Mouse (Mus musculus) ES-Bruce4 (cell line): ENCODE data around the gene Gtse1. TPM values are rescaled to one million over a fixed set of nuclear protein-coding genes. Genes with fewer than 3 reads are reported as not detected.

ENCODE experiments used
- H3K27ac ChIP-seq: 2 replicates; pipeline ENCODE4 v1.5.1; 2012; ENCODE audit warnings: low read length, inconsistent platforms; ENCODE audit not compliant: insufficient read depth
- H3K27me3 ChIP-seq: 2 replicates; pipeline ENCODE4 v1.6.1; 2012; ENCODE audit warnings: mild to moderate bottlenecking, low read length, inconsistent platforms; ENCODE audit not compliant: control insufficient read depth, poor library complexity, insufficient read depth, severe bottlenecking
- H3K36me3 ChIP-seq: 2 replicates; pipeline ENCODE4 v1.6.1; 2012; ENCODE audit warnings: inconsistent platforms, mild to moderate bottlenecking, low read length, moderate library complexity; ENCODE audit not compliant: control insufficient read depth, poor library complexity, insufficient read depth, severe bottlenecking
- H3K4me1 ChIP-seq: one replicate; pipeline ENCODE4 v1.8.1; 2011; ENCODE audit warnings: low read length; ENCODE audit not compliant: control insufficient read depth, insufficient read depth
- H3K4me3 ChIP-seq: 2 replicates; pipeline ENCODE4 v1.5.1; 2011; ENCODE audit warnings: low read depth, mild to moderate bottlenecking, low read length
- H3K9ac ChIP-seq: 2 replicates; pipeline ENCODE4 v1.6.1; 2012; ENCODE audit warnings: low read depth, mild to moderate bottlenecking, inconsistent platforms; ENCODE audit not compliant: poor library complexity, severe bottlenecking
- H3K9me3 ChIP-seq: replicated peaks from 2 replicates; pipeline ENCODE4 v1.6.1; 2012; ENCODE audit warnings: mild to moderate bottlenecking, low read length, inconsistent platforms; ENCODE audit not compliant: control insufficient read depth, poor library complexity, insufficient read depth, severe bottlenecking
- CTCF ChIP-seq: IDR thresholded peaks from one replicate; pipeline ENCODE4 v1.8.1; 2011; ENCODE audit warnings: low read depth, low read length
- EP300 ChIP-seq: IDR thresholded peaks from 2 replicates; pipeline ENCODE4 v1.6.1; 2011; ENCODE audit warnings: low read depth, low read length; ENCODE audit not compliant: insufficient read depth
- POLR2A ChIP-seq: IDR thresholded peaks from one replicate; pipeline ENCODE4 v1.8.1; 2011; ENCODE audit warnings: low read length; ENCODE audit not compliant: insufficient read depth
- polyA plus RNA-seq: library from polyadenylated mRNA; stranded (reverse); fragments of >200 nt; gene quantifications from 2 replicates; pipeline ENCODE4 v1.2.4, GENCODE M21; 2011; ENCODE audit warnings: low read depth; ENCODE audit not compliant: missing spikeins, insufficient read depth, insufficient read length

Gene Gtse1
- polyA plus RNA-seq, 1 experiment = 134 TPM

GRCm38 (mm10) chr15:85879498-85879895, 20.0 kb downstream of the Gtse1 start:
- peak overlapping the region; percentile 69 for H3K9ac ChIP-seq
- peaks cover 23% of the 10 kb centered on the region for H3K36me3 ChIP-seq
- H3K4me3 ChIP-seq = peak overlapping the region; percentile 66
- no peaks in the 10 kb centered on the region for H3K27me3 ChIP-seq
- no peaks in the 10 kb centered on the region for H3K9me3 ChIP-seq
- no peak for TF ChIP-seq CTCF
- no peak for TF ChIP-seq POLR2A
- TF ChIP-seq EP300 = no peak
- H3K4me1 ChIP-seq = no peaks in the 10 kb centered on the region
- no peak overlapping the region for H3K27ac ChIP-seq

DNA sequence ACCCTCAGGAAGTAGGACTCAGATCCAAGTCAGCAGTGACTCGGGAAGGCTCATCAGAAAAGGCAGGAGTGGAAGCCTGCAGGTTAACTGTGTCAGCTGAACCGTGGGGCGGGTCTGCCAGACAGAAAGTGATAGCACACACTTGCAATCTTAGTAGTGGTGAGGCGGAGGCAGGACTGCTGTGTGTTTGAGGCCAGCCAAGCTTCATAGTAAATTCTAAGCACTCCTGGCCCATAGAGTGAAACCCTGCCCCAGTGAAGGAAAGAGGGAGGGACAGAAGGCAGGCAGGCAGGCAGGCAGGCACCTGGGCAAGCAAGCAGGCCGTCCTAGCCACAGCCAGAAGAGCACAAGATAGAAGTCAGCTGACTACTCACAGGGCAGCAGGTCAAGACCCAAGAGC, 26.1 kb downstream of the Gtse1 start:
- TF ChIP-seq EP300 = no peak
- no peaks in the 10 kb centered on the region for H3K27me3 ChIP-seq
- no peaks in the 10 kb centered on the region for H3K9me3 ChIP-seq
- H3K4me3 ChIP-seq = no peak overlapping the region
- no peak overlapping the region for H3K27ac ChIP-seq
- no peaks in the 10 kb centered on the region for H3K36me3 ChIP-seq
- no peaks in the 10 kb centered on the region for H3K4me1 ChIP-seq
- H3K9ac ChIP-seq = no peak overlapping the region

- TF ChIP-seq POLR2A (no peak), CTCF (no peak), EP300 (no peak)
- Histone ChIP-seq H3K9me3 (no peaks in the 10 kb centered on the region), H3K4me1 (no peaks in the 10 kb centered on the region), H3K4me3 (no peak overlapping the region), H3K9ac (no peak overlapping the region), H3K27ac (no peak overlapping the region), H3K36me3 (no peaks in the 10 kb centered on the region; the same call in 1 of the 2 replicates), H3K27me3 (no peaks in the 10 kb centered on the region)
These were observed 29.7 kb downstream of the Gtse1 start for GRCm38 (mm10) chr15:85889235-85889634.

DNA sequence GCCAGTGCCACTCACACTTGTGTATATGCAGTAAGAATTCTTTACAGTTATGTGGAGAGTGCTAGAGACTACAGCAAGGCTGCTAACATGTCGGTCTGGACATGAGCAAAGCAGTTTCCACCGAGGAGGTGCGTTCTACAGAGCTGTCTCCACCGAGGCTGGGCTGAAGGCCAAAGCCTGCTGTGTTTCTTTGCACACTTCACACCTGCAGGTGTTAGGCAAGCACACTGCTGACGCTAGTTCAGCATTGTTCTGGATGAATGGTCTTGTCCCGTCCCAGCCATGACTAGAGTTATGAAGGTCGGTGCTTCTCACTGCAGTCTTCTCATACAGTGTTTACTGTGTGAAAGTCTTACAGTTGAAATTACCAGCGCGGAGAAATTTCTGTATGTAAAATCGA, 32.4 kb downstream of the Gtse1 start:
- H3K27ac ChIP-seq = no peak overlapping the region
- H3K36me3 ChIP-seq = no peaks in the 10 kb centered on the region; the same call in 1 of the 2 replicates
- H3K9ac ChIP-seq = no peak overlapping the region
- no peak for TF ChIP-seq EP300
- no peak for TF ChIP-seq CTCF
- no peak for TF ChIP-seq POLR2A
- no peaks in the 10 kb centered on the region for H3K4me1 ChIP-seq
- no peak overlapping the region for H3K4me3 ChIP-seq
- H3K27me3 ChIP-seq = no peaks in the 10 kb centered on the region
- no peaks in the 10 kb centered on the region for H3K9me3 ChIP-seq

DNA sequence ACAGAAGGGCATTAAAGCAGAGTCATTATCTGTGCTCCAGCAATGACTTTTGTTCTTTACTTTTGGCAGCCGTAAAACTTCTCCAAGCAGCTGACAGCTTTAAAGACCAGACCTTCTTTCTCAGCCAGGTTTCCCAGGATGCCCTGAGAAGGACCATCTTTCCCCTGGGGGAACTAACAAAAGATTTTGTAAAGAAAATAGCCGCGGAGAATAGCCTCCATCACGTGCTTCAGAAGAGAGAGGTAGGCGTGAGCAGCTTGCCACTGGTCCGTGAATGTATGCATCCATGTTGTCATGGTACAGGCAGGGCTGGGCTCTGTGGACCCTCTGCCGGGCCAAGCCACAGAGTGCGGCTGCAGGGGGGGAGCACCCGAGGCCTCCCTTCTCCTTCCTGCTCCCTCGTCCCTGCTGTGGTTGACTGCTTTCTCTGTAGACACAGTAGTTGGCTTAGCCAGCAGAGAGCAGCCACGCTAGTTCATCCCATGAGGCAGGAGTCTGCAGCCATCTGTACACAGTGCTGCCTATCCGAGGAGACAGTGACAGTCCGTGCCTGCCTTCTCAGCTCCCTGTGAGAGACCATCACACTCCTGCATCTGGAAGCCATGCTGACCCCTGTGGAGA, 33.1 kb downstream of the Gtse1 start:
- Histone ChIP-seq H3K27me3 (no peaks in the 10 kb centered on the region), H3K9ac (no peak overlapping the region), H3K9me3 (no peaks in the 10 kb centered on the region), H3K4me1 (no peaks in the 10 kb centered on the region), H3K36me3 (no peaks in the 10 kb centered on the region; the same call in 1 of the 2 replicates), H3K4me3 (no peak overlapping the region), H3K27ac (no peak overlapping the region)
- no peak for TF ChIP-seq EP300
- TF ChIP-seq POLR2A = no peak
- TF ChIP-seq CTCF = no peak

GRCm38 (mm10) chr15:85893871-85894270, 34.3 kb downstream of the Gtse1 start:
- no peaks in the 10 kb centered on the region for H3K9me3 ChIP-seq
- H3K4me3 ChIP-seq = no peak overlapping the region

More at GRCm38 (mm10) chr15:85893871-85894270, 34.3 kb downstream of the Gtse1 start:
- H3K4me1 ChIP-seq = no peaks in the 10 kb centered on the region
- no peaks in the 10 kb centered on the region for H3K27me3 ChIP-seq
- H3K9ac ChIP-seq = no peak overlapping the region
- no peak overlapping the region for H3K27ac ChIP-seq
- no peaks in the 10 kb centered on the region; the same call in 1 of the 2 replicates for H3K36me3 ChIP-seq
- TF ChIP-seq EP300 (no peak), POLR2A (no peak), CTCF (no peak)
